Mouse (Mus musculus): ENCODE data around the gene Unc93b1. TPM values are rescaled to one million over a fixed set of nuclear protein-coding genes. Genes with fewer than 3 reads are reported as not detected.

The Unc93b1 gene
- polyA plus RNA-seq, 1 experiment: 34.7 TPM

DNA sequence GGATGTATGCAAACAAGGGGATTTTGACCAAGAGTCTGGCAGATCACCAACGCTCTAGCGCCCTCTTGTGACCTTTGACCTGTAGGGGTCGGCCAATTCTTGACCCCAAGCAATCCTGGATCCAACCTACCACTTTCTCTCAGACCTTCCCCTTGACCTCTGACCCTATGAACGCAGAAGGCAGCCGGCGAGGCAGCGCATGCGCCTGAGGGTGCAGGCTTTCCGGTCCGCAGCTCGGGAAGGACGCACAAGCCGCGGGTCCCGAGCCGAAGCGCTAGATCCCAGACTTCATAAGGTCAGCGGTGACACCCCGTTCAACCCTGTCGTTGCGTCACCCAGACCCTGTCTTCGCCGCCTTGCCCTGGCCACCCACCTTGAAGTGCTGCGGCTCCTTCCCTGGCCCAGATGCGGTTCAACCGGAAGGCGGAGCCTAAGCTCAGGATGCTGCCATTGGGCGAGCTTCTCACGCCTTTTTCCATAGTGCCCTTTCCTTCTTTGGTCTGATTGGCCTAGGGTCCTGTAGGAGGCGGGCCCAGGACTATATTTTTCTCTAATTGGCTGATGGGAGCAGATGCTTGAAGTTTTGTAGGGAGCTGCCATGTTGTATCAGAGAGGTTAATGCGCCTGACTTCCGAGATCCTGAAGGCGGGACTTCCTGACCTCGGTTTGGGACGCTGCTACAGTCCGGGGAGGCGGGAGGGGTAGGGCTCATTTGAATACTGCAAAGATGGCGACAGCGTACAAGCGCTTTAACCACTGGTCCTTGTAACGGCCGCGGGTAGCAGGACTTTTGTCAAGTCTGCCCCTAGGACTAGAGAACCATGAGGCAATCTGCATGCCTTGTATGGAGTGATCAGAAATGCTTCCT is 22.4 kb upstream of the Unc93b1 start, which contains the start of gene Ndufs8:
Ndufs8 (minus strand) TSS at position 438 of the 868 bp plus-strand sequence.
- DNase-seq (ENCODE audit: extremely low spot score in 1 of 2, low spot score in 1 of 2): peak; percentile 97 to 98

DNA sequence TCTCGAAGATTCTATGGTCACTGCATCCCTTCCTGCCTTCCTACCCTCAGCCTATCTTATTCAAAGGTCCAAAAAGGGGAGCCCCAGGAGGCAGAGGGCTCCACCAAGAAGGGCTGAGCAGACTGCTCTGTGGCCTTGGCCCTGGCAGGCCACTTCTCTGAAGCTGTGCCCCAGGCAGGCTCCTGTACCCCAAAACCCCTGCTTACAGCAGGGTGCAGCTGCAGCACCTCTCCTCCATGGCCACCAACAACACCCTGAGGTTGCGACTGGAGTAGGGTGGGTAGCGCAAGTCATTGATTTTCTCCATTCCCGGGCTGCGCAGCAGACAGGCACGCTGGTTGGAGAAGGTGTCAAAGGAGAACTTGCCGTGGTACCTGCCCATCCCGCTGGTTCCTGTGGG is 21.3 kb upstream of the Unc93b1 start:
- no peak for DNase-seq (ENCODE audit: extremely low spot score in 1 of 2, low spot score in 1 of 2)

DNA sequence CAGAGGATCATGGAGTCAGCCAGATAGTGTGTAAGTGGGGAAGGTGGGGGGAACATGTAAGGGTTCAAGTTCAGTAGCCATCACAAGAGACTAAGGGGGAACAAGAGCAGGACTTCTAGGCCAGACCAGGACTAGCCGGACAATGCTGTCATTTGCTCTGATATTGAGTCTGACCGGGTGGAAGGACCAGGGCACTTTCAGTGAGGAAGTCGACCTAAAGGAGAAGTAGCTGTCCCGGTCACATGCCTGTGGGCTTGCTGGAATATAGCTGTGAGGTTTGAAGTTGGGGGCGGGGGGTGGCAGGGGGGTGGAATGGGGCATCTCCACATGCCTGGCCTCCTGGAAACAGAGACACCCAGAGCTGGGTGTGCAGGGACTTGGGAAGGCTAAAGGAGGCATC is 20.5 kb upstream of the Unc93b1 start:
- DNase-seq (ENCODE audit: extremely low spot score in 1 of 2, low spot score in 1 of 2): no peak

DNA sequence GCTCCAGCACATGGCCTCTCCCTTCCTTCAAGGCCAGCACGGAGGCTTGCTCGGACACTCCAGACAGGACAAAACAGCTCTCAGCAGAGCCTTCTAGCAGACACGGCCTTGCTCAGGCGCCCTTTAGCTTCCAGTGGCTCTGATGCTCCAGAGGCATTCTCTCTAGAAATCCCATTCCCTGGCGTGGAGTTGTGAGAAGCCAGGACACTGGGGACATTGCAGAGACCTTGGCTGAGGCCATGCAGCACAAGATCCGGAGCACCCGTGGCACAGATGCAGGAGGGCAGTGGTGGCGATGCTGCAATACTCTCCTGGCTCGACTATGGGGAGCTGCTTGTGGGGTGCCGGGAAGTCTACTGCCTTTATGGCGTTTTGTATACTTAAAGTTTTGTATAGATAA is 18.3 kb upstream of the Unc93b1 start:
- DNase-seq (ENCODE audit: extremely low spot score in 1 of 2, low spot score in 1 of 2): no peak

DNA sequence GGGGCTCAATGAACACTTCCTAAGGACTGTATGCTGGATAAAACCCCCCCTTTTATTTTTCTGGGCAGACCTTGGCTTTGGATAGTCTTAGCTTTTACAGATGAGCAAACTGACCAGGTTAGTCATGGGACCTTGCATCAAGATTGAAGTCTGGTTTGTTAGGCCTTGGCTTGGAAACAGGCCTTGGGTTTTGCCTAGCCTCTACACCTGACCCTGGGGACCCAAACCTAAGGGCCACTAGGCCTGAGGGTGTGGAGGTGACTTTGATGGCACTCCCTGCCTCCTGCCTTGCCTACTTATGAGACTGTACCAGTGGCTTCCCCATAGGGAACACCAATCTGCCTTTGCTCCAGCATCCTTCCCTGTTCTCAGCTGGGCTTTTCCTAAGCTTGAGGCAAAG is 15.1 kb upstream of the Unc93b1 start:
- DNase-seq (ENCODE audit: extremely low spot score in 1 of 2, low spot score in 1 of 2): no peak

DNA sequence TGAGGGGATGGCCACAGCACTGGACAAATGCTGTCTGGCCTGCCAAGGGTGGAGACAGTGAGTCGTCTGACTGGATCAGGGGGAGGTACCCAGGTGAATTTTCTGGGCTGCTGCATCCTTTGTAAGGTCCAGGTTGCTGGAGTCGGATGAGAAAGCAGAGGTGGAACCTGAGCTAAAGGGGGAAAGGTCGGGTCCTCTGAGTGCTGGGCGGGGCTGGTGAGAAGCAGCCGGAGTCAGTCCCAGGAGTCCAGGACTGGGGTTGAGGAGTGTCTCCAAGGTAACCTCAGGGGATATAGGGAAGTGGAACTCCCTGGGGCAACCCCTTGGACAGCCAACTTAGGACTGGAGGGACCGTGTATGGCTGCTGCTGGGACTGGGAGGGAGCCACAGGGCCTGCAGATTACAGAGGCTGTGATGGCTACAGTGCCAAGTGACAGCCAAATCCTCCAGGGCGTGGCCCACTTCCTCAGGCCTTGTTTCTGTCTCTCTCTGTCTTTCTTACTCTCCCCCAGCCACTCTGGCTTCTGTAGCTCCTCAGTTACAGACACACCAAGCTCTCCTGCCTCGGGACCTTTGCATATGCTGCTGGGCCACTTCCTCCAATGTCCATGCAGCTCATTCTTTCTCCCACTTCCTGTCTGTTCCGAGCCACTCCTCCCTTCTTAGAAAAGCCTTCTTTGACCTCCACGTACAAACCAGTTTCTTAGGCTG is 12.2 kb upstream of the Unc93b1 start:
- DNase-seq (ENCODE audit: extremely low spot score in 1 of 2, low spot score in 1 of 2): no peak

DNA sequence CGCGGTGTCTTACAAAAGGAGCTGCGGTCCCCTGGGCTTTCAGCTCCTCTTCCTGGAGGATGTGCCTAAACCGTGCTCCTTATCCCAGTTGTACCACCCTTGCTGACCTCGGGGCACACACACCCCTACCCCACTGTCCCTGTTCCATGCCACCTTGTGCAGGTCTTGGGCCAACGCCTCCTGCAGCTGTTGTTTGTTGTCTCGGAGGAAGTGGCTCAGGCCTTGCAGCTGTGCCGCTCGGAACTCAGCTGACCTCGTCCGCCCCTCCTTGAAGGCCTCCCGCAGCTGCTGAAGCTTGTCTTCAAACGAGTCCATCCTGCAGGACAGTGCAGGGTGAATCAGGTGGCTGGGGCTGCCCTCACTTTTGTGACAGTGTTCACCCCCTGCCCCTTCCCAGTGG is 11.4 kb upstream of the Unc93b1 start:
- DNase-seq (ENCODE audit: extremely low spot score in 1 of 2, low spot score in 1 of 2): no peak

DNA sequence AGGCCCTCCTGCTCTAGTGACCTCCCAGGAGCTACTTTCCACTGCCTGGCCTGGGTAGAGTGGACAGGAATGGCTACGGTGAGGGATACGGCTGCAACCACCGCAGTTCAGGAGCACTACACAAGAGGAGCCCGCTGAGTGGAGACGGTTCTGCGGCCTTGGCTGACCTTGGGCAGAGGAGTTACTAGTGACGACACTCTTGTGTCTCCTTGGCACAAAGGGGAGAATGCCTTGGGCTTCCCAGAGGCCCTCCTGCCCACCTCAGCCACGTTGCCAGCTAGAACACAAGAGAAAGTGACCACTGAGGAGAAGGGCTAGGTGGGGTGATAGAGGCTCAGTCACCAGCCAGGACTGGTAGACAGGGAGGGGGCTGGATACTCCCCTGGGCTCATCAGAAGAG is 10.8 kb upstream of the Unc93b1 start:
- DNase-seq (ENCODE audit: extremely low spot score in 1 of 2, low spot score in 1 of 2): no peak

DNA sequence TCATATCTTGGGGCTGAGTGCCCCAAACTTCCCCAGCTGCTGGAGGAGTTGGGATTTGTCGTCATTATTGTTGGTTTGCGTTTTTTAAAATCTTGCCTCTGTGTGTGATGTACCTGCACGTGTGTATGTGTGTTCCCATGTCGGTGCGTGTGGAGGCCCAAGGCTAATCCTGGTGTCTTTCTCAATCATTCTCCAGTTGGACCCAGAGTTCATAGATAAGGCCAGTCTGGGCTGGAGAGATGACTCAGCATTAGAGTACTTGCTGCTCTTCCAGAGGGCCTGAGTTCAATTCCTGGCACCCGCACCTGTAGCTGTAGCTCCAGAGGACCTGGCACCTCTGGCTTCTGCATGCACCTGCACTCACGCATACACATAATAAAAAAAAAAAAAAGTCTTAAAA is 10.1 kb upstream of the Unc93b1 start:
- no peak for DNase-seq (ENCODE audit: extremely low spot score in 1 of 2, low spot score in 1 of 2)

DNA sequence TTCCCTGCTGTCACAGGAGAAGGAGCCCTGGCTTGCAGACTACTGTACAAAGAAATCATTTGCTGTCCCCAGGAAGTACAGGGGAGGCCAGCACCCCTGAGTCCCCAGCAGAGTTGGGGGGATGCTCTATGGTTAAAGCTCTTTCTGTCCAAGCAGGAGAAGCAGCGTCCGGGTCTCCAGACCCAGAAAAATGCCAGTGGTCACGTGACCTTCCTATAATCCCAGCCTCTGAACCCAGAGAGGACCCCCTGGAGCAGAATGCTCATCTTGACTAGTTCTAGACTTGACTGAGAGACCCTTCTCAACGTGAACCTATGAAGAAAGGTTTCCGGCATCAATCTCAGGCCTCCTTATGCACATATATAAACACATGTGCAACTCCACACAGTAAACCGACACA is 9.1 kb upstream of the Unc93b1 start:
- no peak for DNase-seq (ENCODE audit: extremely low spot score in 1 of 2, low spot score in 1 of 2)

DNA sequence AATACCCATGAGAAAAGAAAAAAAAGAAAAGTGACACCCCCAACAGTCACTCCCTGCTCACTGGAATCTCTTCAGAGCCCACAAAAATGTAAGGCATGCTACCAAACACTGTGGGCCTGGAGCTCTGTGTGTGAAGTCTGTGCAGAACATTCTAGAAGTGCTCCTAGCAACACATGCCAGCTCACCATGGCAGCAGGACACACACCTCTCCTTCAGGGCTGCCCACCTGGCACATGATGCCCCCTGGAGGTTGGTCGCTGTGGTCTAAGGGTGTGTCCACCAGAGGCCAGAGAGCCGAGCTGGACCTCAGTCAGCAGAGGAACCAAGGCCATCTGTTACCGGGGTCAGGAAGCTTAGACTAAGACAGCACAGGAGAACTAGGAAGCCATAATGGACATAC is 8.7 kb upstream of the Unc93b1 start:
- DNase-seq (ENCODE audit: extremely low spot score in 1 of 2, low spot score in 1 of 2): no peak

DNA sequence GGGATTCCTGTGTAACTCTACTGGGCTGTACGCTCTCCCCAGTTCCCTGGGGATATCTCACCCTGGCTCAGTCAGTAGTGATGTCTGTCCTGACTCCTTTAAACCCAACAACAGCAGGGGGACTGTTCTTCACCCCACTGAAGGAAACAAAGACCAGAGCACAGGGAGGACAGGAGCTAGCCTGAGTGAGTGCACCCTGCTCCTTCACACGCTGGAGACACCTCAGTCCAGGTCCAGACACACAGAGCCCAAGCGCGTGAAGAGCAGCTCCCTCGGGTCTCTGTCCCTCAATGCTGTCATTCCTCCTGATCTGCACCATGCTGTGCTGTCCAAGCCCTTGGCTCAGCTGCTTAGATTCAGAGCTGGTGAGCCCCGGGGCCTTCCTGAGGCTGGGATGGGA is 8.3 kb upstream of the Unc93b1 start:
- no peak for DNase-seq (ENCODE audit: extremely low spot score in 1 of 2, low spot score in 1 of 2)

DNA sequence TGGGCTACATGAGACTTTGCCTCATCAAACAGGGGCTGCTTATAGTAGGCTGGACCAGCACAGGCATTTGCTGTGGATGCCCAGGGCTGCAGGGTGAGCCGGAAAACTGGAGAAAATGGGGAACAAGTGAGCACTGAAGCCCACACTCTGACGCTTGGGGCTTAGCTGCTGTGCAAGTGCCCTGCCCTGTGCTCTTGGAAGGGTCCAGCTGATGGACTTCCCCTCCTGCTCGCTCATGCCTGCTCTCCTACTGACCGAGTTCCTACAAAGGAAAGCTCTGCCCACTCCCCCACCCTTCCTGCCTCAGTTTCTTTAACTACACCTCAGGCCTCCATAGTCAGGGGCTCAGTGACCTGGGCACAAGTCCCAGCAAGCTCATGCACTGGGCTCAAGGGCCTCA is 7.0 kb upstream of the Unc93b1 start:
- no peak for DNase-seq (ENCODE audit: extremely low spot score in 1 of 2, low spot score in 1 of 2)

DNA sequence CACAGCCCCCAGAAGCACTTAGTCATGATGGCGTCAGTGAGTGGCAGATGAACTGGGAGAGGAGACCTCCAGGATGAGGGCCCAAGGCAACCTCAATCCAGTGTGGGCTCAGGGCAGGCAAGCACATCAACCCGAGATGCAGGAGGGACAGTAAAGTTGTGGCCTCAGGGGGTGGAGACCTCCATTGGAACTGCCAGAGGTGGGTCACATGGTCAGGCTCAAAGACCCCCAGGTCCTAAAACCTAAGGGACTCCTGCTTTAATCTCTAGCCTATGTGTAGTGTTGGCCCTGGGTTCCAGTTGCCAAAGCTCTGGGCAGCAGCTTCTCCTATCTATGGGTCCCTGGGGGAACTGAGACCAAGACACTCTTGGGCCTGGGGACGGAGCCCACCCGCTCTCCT is 6.2 kb upstream of the Unc93b1 start:
- no peak for DNase-seq (ENCODE audit: extremely low spot score in 1 of 2, low spot score in 1 of 2)

DNA sequence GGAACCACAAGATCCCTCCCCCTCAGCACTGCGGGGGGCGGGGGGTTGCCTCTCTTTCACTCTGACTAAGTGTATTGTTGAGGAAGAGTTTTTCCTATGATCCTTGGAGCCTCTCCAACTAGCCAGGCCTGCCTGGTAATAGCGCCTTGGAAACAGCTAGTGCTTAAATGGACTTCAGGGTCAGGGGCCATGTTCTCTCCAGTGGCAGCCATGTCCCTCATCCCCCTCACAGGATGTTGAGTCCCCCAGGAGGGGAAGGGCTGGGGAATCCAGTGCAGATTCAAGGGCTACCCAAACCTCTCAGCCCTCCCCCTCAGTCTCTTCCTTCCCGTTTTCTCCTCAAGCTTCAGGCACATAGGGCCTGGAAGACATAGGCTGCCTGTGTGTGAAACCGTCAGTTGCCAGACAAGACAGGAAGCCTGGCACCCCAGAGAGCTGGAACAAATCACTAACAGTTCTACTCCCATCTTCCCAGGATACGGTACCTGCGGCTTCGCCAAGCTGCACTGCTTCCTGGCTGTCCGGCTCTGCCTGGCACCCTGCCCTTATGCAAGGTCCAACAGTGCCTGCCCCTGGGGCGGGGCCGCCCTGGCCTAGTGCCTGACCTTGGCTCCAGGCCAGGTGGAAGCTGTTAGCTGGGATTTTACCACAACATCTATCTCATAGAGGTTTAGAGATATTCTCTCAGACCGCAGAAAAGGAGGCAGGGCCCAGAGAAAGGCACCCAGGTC is 5.6 kb upstream of the Unc93b1 start, which contains the start of gene Aldh3b1:
Aldh3b1 (minus strand) TSS at position 598 of the 731 bp plus-strand sequence.
- peak in 1 of 2 experiments; percentile 58 for DNase-seq (ENCODE audit: extremely low spot score in 1 of 2, low spot score in 1 of 2)

DNA sequence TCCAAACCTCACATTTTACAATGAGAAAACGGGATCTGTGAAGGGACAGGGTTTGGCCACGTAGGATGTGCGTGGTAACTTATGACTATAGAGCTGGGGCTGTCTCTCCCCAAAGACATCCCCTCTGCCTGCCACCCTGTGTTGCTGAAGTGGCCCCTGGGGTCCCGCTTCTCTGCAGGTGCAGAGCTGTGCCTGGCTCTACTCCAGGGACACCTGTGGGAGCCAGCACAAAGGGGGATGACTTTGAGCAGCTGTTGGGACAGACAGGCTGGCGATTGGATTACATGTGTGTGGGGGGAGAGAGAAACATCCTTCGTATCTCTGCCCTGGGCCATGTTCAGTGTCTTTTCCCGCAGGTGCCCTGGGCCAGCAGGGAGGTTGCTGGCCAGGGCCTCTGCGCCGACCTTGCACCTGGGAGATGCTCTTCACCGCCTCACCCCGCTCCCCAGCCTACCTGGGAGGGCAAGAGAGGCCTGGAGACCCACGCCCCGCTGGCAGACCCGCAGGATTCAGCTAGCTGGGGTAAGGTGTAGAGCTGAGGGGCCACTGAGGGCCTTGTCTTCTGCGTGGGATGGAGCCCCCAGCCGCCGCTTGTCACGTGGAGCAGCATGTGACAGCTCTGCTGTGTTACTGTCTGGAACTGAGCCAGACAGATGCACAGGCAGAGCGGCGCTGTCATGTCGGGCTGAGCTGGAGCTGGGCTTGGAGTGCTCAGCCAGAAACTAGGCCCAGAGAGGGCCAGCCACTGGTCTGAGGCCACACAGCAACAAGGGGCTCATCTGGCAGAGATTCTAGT is 4.5 kb upstream of the Unc93b1 start:
- no peak for DNase-seq (ENCODE audit: extremely low spot score in 1 of 2, low spot score in 1 of 2)

DNA sequence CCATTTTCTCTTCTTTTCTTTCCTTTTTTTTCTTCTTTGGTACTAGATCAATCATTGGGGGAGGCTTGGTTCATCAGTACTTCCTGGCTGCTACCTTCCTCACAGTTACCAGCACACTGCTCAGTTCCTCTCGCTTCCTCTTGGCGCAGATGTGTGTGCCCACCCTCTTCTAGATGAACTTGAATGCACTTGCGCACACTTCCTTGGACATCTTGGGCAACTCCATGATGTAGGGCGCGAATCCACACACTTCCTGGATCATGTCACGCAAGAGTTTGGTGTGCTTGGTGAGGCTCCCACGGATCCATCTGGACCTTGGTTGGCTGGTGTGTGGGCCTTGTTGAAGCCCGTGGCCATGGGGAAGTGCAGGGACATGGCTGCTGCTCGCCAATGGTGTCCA is 3.3 kb upstream of the Unc93b1 start:
- no peak for DNase-seq (ENCODE audit: extremely low spot score in 1 of 2, low spot score in 1 of 2)

DNA sequence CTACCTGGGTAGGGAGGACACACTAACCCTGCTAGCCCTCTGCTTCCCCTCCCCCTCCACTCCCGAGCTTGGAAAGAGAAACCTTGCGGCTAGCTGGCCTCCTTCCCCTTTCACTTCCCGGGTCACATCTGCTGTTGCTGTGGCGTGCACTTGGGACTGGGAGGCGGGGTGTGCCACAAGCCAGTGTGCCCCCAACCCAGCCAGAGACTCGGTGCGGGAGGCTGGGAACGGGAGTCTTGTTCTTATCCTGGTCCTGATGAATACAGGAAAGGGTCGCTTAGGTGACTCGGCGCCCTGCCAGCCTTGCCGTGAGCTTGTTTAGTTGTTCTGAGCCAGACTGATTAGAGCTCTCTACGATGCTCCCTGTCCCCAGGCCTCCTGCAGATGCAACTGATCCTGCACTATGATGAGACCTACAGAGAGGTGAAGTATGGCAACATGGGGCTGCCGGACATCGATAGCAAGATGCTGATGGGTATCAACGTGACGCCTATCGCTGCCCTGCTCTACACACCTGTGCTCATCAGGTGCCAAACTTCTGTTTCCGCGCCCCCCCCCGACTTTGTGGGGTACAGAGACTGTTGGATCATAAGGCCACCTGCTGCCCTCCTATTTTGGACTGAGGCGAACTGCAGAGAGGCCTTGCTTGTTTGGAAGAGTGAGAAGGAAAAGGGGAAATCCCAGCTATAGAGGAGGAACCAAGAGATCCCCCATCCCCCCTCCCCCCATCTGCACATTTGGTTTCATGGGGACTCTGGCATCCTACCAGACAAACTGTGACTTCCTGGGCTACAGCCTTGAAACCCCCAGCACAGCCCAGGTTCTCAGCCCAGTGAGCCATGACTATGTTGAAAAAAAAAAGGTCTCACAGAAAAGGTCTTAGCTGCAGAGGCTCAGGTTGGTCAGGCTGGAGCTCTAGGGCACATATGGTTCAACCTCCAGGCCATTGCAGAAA is 1.2 kb downstream of the Unc93b1 start:
- DNase-seq (ENCODE audit: extremely low spot score in 1 of 2, low spot score in 1 of 2): peak in 1 of 2 experiments; percentile 41

DNA sequence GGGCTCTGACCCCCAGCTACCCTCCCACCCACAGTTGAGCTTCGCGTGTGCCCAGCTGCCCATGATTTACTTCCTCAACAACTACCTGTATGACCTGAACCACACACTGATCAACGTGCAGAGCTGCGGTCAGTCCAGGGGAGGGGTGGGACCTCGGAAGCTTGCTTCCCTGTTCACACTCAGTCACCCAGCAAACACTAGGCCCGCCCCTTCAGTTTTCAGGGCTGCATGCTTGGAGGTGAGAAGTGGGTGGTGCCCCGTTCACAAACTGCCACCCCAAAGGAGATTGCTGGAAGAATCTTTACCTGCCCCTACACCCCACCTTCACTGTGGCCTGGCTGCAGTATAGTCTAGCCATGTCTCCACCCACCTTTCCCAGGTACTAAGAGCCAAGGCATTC is 7.3 kb downstream of the Unc93b1 start:
- DNase-seq (ENCODE audit: extremely low spot score in 1 of 2, low spot score in 1 of 2): no peak
